Mouse (Mus musculus): Measurements from ENCODE around the gene Mlxip.
A peak's percentile ranks its signal among the peaks of the same experiment; 100 is the strongest.

Gene Mlxip

GRCm38 (mm10) chr5:123381968-123382367, 12.6 kb upstream of the Mlxip start:
- DNase-seq (ENCODE audit: low spot score in 2 of 2): peak; percentile 29 to 42

- no peak for DNase-seq (ENCODE audit: low spot score in 2 of 2)
Measured at GRCm38 (mm10) chr5:123382686-123383085, 11.9 kb upstream of the Mlxip start.

- no peak for DNase-seq (ENCODE audit: low spot score in 2 of 2)
Measured at GRCm38 (mm10) chr5:123388452-123388851, 6.1 kb upstream of the Mlxip start.

- DNase-seq (ENCODE audit: low spot score in 2 of 2): no peak
Measured at GRCm38 (mm10) chr5:123390536-123391441, 3.8 kb upstream of the Mlxip start.

- no peak for DNase-seq (ENCODE audit: low spot score in 2 of 2)
Measured at GRCm38 (mm10) chr5:123391442-123391809, 3.2 kb upstream of the Mlxip start.

- DNase-seq (ENCODE audit: low spot score in 2 of 2): no peak
Measured at GRCm38 (mm10) chr5:123393786-123394302, 754 bp upstream of the Mlxip start.

- DNase-seq (ENCODE audit: low spot score in 2 of 2): no peak
Measured at GRCm38 (mm10) chr5:123394957-123395881, 621 bp downstream of the Mlxip start.

GRCm38 (mm10) chr5:123396901-123397464, 2.4 kb downstream of the Mlxip start:
- no peak for DNase-seq (ENCODE audit: low spot score in 2 of 2)

- DNase-seq (ENCODE audit: low spot score in 2 of 2): no peak
Measured at GRCm38 (mm10) chr5:123397786-123398185, 3.2 kb downstream of the Mlxip start.

- DNase-seq (ENCODE audit: low spot score in 2 of 2): no peak
Measured at GRCm38 (mm10) chr5:123398856-123399498, 4.4 kb downstream of the Mlxip start.

- no peak for DNase-seq (ENCODE audit: low spot score in 2 of 2)
Measured at GRCm38 (mm10) chr5:123404480-123404879, 9.9 kb downstream of the Mlxip start.

- DNase-seq (ENCODE audit: low spot score in 2 of 2): no peak
Measured at GRCm38 (mm10) chr5:123406952-123407351, 12.4 kb downstream of the Mlxip start.

- no peak for DNase-seq (ENCODE audit: low spot score in 2 of 2)
Measured at GRCm38 (mm10) chr5:123408176-123408575, 13.6 kb downstream of the Mlxip start.

- no peak for DNase-seq (ENCODE audit: low spot score in 2 of 2)
Measured at GRCm38 (mm10) chr5:123412193-123412592, 17.6 kb downstream of the Mlxip start.

- no peak for DNase-seq (ENCODE audit: low spot score in 2 of 2)
Measured at GRCm38 (mm10) chr5:123413866-123414363, 19.3 kb downstream of the Mlxip start.

GRCm38 (mm10) chr5:123416149-123416548, 21.6 kb downstream of the Mlxip start:
- DNase-seq (ENCODE audit: low spot score in 2 of 2): no peak

- DNase-seq (ENCODE audit: low spot score in 2 of 2): no peak
Measured at GRCm38 (mm10) chr5:123416566-123417518, 22.2 kb downstream of the Mlxip start.

- DNase-seq (ENCODE audit: low spot score in 2 of 2): no peak
Measured at GRCm38 (mm10) chr5:123423885-123424284, 29.3 kb downstream of the Mlxip start.

GRCm38 (mm10) chr5:123427556-123427955, 33.0 kb downstream of the Mlxip start:
- DNase-seq (ENCODE audit: low spot score in 2 of 2): no peak

All from spleen, postnatal 14 days (tissue).